Mouse (Mus musculus): ENCODE results near the gene Sox6.

The Sox6 gene

DNA sequence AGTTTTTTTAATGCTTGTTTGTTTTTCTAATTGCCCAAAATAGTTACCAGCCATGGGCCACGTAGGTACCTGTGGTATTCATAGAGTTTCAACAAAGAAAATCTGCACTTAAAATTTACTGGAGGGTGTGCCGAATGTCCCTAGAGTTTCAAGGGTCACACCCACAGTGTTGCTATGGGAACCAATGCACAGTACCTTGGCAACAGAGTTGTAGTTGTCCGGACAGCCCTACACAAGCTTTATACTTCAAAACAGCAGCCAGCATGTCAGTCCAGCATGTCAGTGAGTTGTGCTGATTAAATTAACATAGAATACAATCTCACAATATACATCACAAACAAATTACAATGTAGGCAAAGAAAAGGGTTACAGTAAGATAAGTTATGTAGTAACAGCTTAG, 567.1 kb downstream of the Sox6 start:
- DNase-seq, result no peak

DNA sequence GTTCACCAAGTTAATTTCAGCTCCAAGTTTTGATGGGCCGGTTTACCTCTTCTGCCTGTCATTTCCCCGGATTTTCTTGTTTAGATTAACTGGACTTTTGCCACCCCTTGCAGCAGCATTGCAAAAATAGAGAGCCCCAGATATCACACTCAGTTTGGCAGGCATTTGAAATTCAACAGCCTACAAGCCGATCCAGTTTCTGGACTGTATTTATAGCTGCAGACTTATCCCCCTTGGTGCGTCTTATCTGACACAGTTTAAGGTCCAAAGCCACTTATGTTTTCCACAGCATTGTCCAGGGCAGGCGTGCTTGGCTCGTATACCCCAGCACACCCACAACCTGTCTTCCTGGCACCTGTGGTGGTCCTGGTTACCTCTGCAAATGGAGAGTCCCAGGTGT, 571.8 kb downstream of the Sox6 start:
- DNase-seq, result no peak

GRCm38 (mm10) chr7:115463367-115463766, 575.2 kb downstream of the Sox6 start:
- DNase-seq, result no peak

- no peak for DNase-seq
Observed at GRCm38 (mm10) chr7:115462276-115462675, 576.3 kb downstream of the Sox6 start.

GRCm38 (mm10) chr7:115454988-115455387, 583.6 kb downstream of the Sox6 start:
- no peak for DNase-seq

DNA sequence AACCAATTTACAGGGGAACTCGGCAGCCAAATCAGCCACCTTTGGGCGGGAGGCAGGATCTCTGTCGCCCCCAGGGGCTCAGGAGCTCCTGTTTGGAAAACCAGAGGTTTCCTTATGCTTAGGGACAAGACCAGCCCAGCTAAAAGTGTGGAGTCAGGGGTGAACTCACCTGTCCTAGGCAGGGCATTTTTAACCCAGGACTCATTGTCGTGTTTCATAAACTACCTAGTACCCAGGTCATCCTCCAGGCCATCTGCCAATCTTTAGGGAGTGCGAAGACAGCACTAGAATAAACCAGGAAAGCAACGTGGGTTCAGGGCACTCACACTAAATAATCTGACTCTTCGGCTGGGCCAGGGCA, 584.9 kb downstream of the Sox6 start:
- DNase-seq, result no peak

GRCm38 (mm10) chr7:115453042-115453712, 585.4 kb downstream of the Sox6 start:
- DNase-seq, result peak; percentile 19 to 49

DNA sequence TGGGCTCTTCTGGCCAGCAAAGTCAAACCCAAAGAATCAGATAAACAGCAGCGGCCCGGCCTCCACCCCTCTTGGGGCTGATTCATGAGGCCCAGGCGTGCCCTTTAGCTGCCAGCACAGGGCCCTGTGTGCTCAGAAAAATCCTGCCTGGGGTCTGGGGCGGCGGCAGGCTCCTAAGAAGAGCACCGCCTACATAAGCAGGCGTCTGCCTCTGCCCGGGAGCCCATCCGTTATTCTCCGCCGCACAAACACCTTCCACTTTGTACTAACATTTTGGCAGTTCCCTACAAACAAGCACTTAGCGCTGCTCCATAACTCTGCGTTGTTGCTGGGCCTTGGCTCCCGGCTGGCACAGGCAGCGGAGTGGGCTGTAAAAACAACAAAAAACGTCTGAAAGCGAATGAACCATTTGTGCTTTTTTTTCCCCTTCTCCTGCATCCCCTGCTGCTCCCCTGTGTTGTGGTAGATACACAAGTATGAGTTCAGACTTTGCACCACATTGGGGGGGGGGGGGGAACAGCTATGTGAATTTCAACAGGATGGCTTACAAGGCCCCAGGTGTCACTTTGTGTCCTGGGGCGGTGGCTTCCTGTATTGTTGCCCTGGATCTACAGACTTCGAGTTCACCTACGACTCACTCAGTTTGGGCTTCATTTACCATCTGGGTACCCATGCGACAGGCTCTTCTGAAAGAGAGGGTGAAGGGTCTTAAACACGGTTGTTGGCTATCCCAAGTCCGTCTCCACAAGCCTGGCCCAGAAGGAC, 588.0 kb downstream of the Sox6 start:
- DNase-seq, result no peak

DNA sequence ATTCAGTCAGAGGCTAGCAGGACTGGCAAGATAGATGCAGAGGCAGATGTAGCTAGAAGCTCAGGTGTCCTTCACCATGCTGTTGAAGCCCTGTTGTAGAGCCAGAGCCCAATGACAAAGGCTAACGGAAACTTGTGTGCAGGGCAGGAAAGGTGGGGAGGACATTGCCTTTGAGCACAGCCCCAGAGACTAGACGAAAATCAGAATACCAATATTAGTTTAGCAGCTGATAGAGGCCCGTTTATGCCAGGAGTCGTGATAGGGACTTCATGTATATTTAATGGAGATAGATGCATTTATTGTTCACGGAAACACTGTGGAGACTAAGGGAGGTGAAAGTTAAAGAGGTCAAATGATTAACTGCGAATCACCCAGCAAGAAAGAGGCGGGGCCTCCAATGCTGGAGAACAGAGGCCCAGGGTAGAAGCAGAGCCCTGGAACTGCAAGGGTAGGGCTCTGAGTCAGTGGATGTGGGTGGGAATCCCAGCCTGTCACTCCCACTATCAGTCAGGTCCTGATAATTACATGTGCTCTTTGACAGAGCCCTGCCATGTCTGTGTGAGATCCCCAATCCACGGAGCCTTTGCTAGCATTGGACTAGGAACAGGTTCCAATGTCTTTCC, 590.1 kb downstream of the Sox6 start:
- DNase-seq, result no peak

DNA sequence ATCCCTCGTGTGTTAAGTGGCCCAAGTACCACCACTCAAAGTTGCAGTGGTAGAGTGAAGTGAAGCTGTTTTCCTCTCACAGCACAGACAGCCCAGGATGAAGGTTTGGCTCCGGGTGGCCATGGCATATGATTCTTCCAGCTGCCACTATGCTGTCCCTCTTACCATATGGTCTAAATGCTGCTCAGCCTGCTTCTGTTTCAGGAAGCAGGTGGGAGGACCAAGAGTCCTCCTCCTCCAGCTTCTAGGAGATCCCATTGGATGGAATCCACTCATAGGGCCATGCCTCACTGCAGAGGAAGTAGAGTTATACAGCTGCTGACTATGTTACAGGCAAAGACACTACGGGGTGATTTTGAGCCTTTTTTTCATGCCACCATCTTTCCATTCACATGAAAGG, 591.5 kb downstream of the Sox6 start:
- no peak for DNase-seq

DNA sequence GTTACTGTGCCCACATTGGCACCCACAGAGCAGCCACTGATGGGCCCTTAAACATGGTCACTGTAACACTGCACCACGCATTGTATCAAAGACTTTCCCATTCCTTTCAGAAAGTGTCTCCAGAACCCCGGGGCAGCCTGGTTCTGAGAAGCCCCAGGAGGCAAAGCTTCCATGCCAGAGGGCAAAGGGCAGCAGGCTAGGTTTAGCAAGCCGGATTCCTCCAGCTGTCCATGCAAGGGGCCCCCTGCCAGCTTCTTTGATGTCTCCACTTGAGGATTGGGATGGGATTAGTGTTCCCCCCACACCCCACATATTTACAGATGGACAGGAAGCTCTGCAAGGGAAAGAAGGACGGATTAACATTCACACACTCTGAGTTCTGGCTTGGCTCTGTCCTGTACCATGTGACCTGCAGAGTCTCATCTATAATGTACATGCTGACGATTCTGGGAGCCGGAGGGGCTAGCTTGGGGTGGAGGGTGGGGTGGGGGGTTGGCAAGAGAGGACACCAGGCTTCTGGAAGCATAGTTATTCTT, 592.0 kb downstream of the Sox6 start:
- DNase-seq, result no peak

DNA sequence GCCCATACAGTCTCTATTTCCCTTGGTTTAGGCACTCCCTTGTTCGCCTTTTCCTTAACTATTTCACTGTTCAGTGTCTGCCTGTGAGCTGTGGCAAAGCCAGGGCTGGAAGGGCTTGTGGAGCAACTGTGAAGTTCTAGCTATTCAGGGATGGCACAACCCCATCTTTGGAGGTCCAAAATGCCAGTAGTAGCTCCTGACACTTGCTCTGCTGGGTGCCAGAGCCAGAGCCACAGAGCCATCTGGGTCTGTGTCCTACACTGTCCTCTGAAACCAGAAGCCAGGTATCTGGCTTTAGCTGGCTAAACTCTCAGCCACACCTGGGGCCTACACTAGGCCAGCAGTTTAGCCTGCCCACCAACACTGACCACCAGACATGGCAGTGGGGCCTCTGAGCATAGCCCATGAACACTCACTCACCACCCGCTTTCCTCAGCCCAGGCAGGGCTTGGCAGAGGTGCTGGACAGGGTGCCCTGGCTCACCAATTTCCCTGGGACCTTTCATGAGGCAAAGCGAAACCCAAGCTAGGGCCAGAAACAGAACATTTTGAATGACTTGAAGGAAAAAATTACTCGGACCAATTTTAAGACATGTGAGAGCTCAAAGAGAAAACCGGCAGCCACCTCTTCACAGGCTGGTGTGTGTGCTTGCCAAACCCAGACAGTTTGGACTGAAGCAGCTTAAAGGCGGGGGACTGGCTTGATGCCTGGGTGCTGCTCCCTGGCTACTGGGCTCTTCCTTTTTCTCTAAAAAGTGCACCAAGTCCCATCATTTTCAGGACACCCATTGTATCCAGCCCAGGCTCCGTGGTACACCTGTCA, 612.2 kb downstream of the Sox6 start:
- peak; percentile 48 to 66 for DNase-seq

DNA sequence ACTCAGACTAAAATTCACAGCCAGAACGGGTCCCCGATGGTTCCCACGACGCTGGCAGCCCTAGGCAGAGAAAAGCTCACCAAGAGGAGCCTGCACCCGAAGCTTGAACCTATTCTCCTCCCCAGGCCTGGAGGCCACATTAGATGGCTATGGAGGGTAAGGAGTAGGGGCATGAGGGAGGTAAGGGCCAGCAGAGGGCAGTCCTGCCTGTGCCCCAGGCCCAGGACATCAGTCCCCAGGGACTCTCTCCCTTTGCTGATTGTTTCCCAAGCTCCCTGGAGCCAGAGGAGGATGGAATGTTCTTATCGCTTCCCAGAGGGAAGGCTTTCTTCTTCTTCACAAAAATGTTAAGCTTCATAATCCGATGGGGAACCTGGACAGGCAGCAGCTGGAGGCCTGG, 615.8 kb downstream of the Sox6 start:
- DNase-seq, result no peak

GRCm38 (mm10) chr7:115420960-115421359, 617.6 kb downstream of the Sox6 start:
- DNase-seq, result no peak

Data from cerebellum, postnatal 25 days (tissue).